Mouse (Mus musculus) adrenal gland, adult 2 months (tissue): ENCODE measurements around the gene Adck2. TPM values are rescaled to one million over a fixed set of nuclear protein-coding genes. Genes with fewer than 3 reads are reported as not detected.

Experiments used
- polyA plus RNA-seq: library from polyadenylated mRNA; depleted of rRNA; stranded (reverse); fragments of >200 nt; gene quantifications from 2 replicates; pipeline ENCODE4 v1.2.3, GENCODE M21; 2012; rRNA removed
- total RNA-seq, 2 experiments: library from RNA; stranded (reverse); gene quantifications; 2 replicates each; pipeline ENCODE4 v1.2.3; 2021

Gene Adck2
- total and polyA plus RNA-seq, 3 experiments, result 18.7 to 27.3 (median 20.4) TPM

Other genes starting within 250 kb of the Adck2 start
- gene Slc37a3, start 196.2 kb upstream of the Adck2 start, total RNA-seq, result 10 to 100 TPM; 33.7 to 40.5 TPM
- 7.9 and 8.4 TPM in 2 replicates for gene Slc37a3, start 196.2 kb upstream of the Adck2 start, polyA plus RNA-seq
- under 1 TPM; 0.23 to 0.73 TPM for gene Rab19, start 192.7 kb upstream of the Adck2 start, total RNA-seq
- 0.37 TPM in 1 of 2 replicates, not detected in the other for gene Rab19, start 192.7 kb upstream of the Adck2 start, polyA plus RNA-seq
- 10 to 100 TPM; 67.9 to 69.7 TPM for gene Mkrn1, start 153.4 kb upstream of the Adck2 start, total RNA-seq
- 24.1 and 30.1 TPM in 2 replicates for gene Mkrn1, start 153.4 kb upstream of the Adck2 start, polyA plus RNA-seq
- gene Dennd2a, start 16.0 kb upstream of the Adck2 start, total RNA-seq, result 10 to 100 TPM in 1 of 2 experiments, 1 to 10 TPM in 1; 7.5 to 14.6 TPM
- gene Dennd2a, start 16.0 kb upstream of the Adck2 start, polyA plus RNA-seq, result 6.0 and 9.0 TPM in 2 replicates
- gene Gm42420, start 11.9 kb downstream of the Adck2 start, total RNA-seq, result not detected
- gene Gm42420, start 11.9 kb downstream of the Adck2 start, polyA plus RNA-seq, result 0.52 and 0.54 TPM in 2 replicates
- gene Ndufb2, start 18.7 kb downstream of the Adck2 start, total RNA-seq, result 100 to 1,000 TPM; 137 to 247 TPM
- gene Ndufb2, start 18.7 kb downstream of the Adck2 start, polyA plus RNA-seq, result 964 and 1,102 TPM in 2 replicates
- gene Braf, start 151.6 kb downstream of the Adck2 start, total RNA-seq, result 10 to 100 TPM; 29.2 to 41.6 TPM
- 3.1 and 4.0 TPM in 2 replicates for gene Braf, start 151.6 kb downstream of the Adck2 start, polyA plus RNA-seq
- 10 to 100 TPM; 71.3 to 82.0 TPM for gene Mrps33, start 237.1 kb downstream of the Adck2 start, total RNA-seq
- 9.3 and 11.2 TPM in 2 replicates for gene Mrps33, start 237.1 kb downstream of the Adck2 start, polyA plus RNA-seq